ENCODE assay signal across 15 mouse cellular contexts in the genomic region with DNA sequence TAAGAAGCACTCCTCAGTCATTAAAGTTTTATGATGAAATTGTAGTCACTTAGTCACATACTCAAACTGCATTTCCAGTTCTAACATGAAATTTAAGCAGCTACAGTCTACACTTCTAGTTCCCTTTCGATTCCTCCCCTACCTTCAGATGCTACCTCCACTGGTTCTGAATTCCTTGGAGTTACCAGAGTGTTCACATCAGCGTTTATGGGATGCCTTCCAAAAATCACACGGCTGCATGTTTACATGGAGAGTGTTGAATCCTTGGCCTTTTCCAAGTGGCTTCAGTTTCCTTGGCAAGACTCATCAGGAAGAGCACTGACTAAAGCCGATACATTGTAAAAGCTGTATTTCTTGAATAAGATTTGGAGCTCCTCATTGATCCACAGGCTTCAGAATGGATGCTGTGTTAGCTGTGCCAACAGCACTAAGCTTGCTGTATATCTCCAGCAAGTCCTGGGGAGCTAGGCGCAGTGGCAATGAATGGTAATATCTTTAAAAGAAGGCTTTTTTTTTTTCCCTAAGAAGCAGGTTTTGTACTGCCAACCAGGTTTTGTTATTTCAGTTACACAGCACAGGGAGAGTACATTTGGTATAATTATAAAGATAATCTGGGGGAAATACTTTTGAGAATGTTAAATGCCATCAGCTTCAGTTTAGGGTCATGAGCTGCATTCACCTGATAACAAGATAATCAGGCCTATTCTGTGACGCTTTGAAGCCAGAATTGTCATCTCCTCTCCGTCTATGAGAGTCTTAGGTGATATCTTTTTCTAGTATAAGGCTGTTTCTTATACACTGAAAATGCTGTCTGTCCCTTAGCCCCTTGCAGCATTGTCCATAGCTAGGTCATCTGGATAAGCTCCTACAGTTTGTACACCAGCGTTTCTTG. TPM values are rescaled to one million over a fixed set of nuclear protein-coding genes. Genes with fewer than 3 reads are reported as not detected.
DNase-seq lines count a peak whose midpoint lies in the region; ATAC-seq and TF ChIP-seq lines count a peak whose summit lies in the region.
"Had no signal": no experiment of that assay in that cellular context is flagged by ENCODE, and none has a peak within 500 bp of the region (broad histone marks: within the 10 kb centered on the region; RNA-seq: fewer than 3 reads in every experiment).

No protein-coding gene starts in this region.

- no peak overlapping the region for H3K4me3 ChIP-seq in gastrocnemius, adult 2 months
- H3K4me3 ChIP-seq in liver, embryonic 11.5 days (ENCODE audit: low read depth, low read length), result no peak overlapping the region
- no peak overlapping the region for H3K4me3 ChIP-seq in liver, embryonic 15.5 days (replicated peaks)
- H3K4me3 ChIP-seq in hindbrain, embryonic 12.5 days, result no peak overlapping the region
- H3K4me3 ChIP-seq: embryonic facial prominence, embryonic 15.5 days; kidney, embryonic 15.5 days; myocyte had no signal

- intact Hi-C loops in gastrocnemius, adult 2 months (cut with DNase I), result no loop called here
- intact Hi-C loops in gastrocnemius, postnatal 36 days (cut with DNase I), result loop anchor here (10.0 kb wide), 1 partner anchor 127 kb away; no protein-coding TSS in a partner anchor

- no peaks in the 10 kb centered on the region for H3K9me3 ChIP-seq in liver, embryonic 11.5 days (ENCODE audit: control insufficient read depth, low read length)
- no peaks in the 10 kb centered on the region for H3K9me3 ChIP-seq in liver, embryonic 15.5 days (replicated peaks)
- no peaks in the 10 kb centered on the region for H3K9me3 ChIP-seq in hindbrain, embryonic 12.5 days (replicated peaks)
- H3K9me3 ChIP-seq: embryonic facial prominence, embryonic 15.5 days; kidney, embryonic 15.5 days had no signal

- H3K27me3 ChIP-seq in liver, embryonic 11.5 days (replicated peaks; ENCODE audit: control insufficient read depth, insufficient read depth, low read length), result no peaks in the 10 kb centered on the region
- H3K27me3 ChIP-seq in liver, embryonic 15.5 days, result no peaks in the 10 kb centered on the region
- no peaks in the 10 kb centered on the region for H3K27me3 ChIP-seq in hindbrain, embryonic 12.5 days
- H3K27me3 ChIP-seq: embryonic facial prominence, embryonic 15.5 days; kidney, embryonic 15.5 days had no signal

- ATAC-seq in liver, embryonic 11.5 days (replicated peaks; ENCODE audit: low FRiP score), result peak; percentile 76
- peak; percentile 69 for ATAC-seq in liver, embryonic 15.5 days (ENCODE audit: insufficient read depth)
- peak; percentile 63 for ATAC-seq in megakaryocyte progenitor cell, adult 5-6 weeks (replicated peaks; ENCODE audit: poor library complexity)
- ATAC-seq in hindbrain, embryonic 12.5 days (ENCODE audit: low FRiP score), result no peak

- H3K4me1 ChIP-seq in liver, embryonic 11.5 days (replicated peaks; ENCODE audit: control insufficient read depth, insufficient read depth, low read length), result peaks cover 43% of the 10 kb centered on the region
- H3K4me1 ChIP-seq in liver, embryonic 15.5 days (replicated peaks), result peaks cover 43% of the 10 kb centered on the region
- H3K4me1 ChIP-seq in hindbrain, embryonic 12.5 days, result no peaks in the 10 kb centered on the region

- H3K27ac ChIP-seq in gastrocnemius, adult 2 months, result peak overlapping the region; percentile 56
- peak overlapping the region; percentile 67 for H3K27ac ChIP-seq in liver, embryonic 11.5 days (ENCODE audit: low read depth, low read length)
- peak overlapping the region; percentile 63 for H3K27ac ChIP-seq in liver, embryonic 15.5 days (replicated peaks)
- no peak overlapping the region for H3K27ac ChIP-seq in hindbrain, embryonic 12.5 days
- H3K27ac ChIP-seq: embryonic facial prominence, embryonic 15.5 days; hindbrain, embryonic 14.5 days had no signal

- no peak for TF ChIP-seq CTCF in gastrocnemius, adult 2 months (IDR thresholded peaks at IDR 0.05)

- peak overlapping the region; percentile 34 for H3K4me2 ChIP-seq in liver, embryonic 11.5 days
- peak overlapping the region; percentile 8; the same call in 1 of the 2 replicates for H3K4me2 ChIP-seq in liver, embryonic 15.5 days
- H3K4me2 ChIP-seq in hindbrain, embryonic 12.5 days (replicated peaks), result no peak overlapping the region
- H3K4me2 ChIP-seq: embryonic facial prominence, embryonic 15.5 days; hindbrain, embryonic 14.5 days; kidney, embryonic 15.5 days had no signal

- H3K36me3 ChIP-seq in liver, embryonic 11.5 days (ENCODE audit: control insufficient read depth, insufficient read depth, low read length), result no peaks in the 10 kb centered on the region
- H3K36me3 ChIP-seq in liver, embryonic 15.5 days (replicated peaks), result no peaks in the 10 kb centered on the region
- H3K36me3 ChIP-seq in hindbrain, embryonic 12.5 days, result no peaks in the 10 kb centered on the region
- H3K36me3 ChIP-seq: embryonic facial prominence, embryonic 15.5 days; kidney, embryonic 15.5 days had no signal

- no peak for DNase-seq in gastrocnemius, adult 2 months
- no peak for DNase-seq in gastrocnemius, postnatal 36 days
- no peak for DNase-seq in liver, embryonic 11.5 days (ENCODE audit: low spot score)
- no peak for DNase-seq in liver
- no peak for DNase-seq in spleen, adult 12 weeks (ENCODE audit: low spot score)
- DNase-seq: cerebellum, adult 11 months; layer of hippocampus, postnatal 36 days; right cerebral cortex, postnatal 14 days had no signal

- no peak overlapping the region for H3K9ac ChIP-seq in liver, embryonic 11.5 days (ENCODE audit: low read depth, low read length)
- no peak overlapping the region for H3K9ac ChIP-seq in liver, embryonic 15.5 days
- no peak overlapping the region for H3K9ac ChIP-seq in hindbrain, embryonic 12.5 days
- H3K9ac ChIP-seq: embryonic facial prominence, embryonic 15.5 days; hindbrain, embryonic 14.5 days; kidney, embryonic 15.5 days had no signal

- 72% methylated on average over 8 of the region's 8 CpGs for WGBS in liver, embryonic 11.5 days
- WGBS in liver, embryonic 15.5 days (ENCODE audit: insufficient replicate concordance), result 48% methylated on average over 8 of the region's 8 CpGs
- 89% methylated on average over 8 of the region's 8 CpGs for WGBS in hindbrain, embryonic 12.5 days

RNA-seq across cellular contexts. Expression of gene C1galt1, which starts 13.0 kb away (rescaled TPM):
- 10 to 100 TPM; 14.7 to 17.5 TPM for total RNA-seq in gastrocnemius, adult 2 months (2021)
- total RNA-seq in gastrocnemius, postnatal 36 days (2021), result 10 to 100 TPM; 11.9 to 12.7 TPM
- 10.5 and 11.4 TPM in 2 replicates for polyA plus RNA-seq in liver, embryonic 11.5 days (2014; fragmentation: Nextera tagmentation; extraction: Ambion mirVana)
- polyA plus RNA-seq in liver, embryonic 15.5 days (2015; fragmentation: Nextera tagmentation; extraction: Ambion mirVana), result 3.5 and 4.1 TPM in 2 replicates
- total RNA-seq in megakaryocyte progenitor cell, adult 5-6 weeks (2015), result 33.3 TPM in 2 replicates
- total RNA-seq in megakaryocyte progenitor cell, adult 5-6 weeks (2017), result 18.9 and 22.4 TPM in 2 replicates
- polyA plus RNA-seq in hindbrain, embryonic 12.5 days (2016; fragmentation: Nextera tagmentation; extraction: Ambion mirVana), result 2.0 and 2.5 TPM in 2 replicates
